Mouse (Mus musculus): ENCODE results near the gene Rin3.
A peak's percentile ranks its signal among the peaks of the same experiment; 100 is the strongest.

The Rin3 gene

DNA sequence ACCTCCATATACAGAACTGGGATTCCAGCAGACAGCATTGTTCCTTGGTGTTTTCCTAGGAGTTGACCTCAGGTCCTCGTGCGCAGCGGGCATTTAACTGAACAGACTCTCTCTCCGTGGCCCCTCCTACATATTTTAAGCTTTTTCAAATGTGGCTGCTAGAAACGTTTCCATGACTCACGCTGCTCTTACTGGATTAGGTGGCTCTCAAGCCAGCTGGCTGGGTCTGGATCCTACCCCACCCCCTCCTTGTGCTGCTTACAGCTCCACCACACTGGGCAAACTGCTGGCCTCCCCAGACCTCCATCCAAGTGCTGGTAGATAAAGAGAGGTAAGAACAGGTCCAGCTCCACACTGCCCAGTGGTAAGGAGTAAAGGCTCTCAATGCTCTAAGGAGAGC is 139.2 kb downstream of the Rin3 start:
- DNase-seq (ENCODE audit: low read depth, low spot score): no peak

DNA sequence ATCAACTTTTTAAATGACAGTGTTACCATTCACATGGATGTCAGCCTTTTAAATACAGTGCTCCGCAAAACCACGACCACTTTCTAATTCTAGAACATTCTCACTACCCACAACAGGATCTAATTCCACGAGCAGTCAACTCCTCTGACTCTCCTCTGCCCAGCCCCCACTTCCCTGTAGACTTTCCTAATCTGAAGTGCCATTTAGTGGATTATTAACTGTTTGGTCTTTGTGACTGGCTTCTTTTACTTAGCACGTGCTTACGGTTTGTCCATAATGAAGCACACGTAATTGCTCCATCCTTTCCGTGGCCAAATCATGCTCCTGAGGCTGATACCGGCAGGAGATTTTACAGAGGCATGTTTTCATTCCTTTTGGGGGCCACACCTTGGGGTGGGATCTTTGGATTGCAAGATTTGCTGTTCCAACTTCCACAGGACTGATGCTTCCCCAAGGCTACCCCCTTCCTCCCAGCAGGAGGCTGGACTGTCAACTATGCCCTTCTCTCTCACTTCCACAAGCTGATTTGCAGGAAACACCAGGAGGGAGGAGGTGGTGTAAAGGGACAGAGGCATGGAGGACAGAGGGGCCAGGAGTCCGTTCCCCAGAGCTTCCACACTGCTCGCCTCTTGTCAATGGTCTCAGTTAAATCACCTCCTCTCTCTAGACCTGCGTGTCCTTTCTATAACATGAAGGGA is 139.9 kb downstream of the Rin3 start:
- no peak for DNase-seq (ENCODE audit: low read depth, low spot score)

DNA sequence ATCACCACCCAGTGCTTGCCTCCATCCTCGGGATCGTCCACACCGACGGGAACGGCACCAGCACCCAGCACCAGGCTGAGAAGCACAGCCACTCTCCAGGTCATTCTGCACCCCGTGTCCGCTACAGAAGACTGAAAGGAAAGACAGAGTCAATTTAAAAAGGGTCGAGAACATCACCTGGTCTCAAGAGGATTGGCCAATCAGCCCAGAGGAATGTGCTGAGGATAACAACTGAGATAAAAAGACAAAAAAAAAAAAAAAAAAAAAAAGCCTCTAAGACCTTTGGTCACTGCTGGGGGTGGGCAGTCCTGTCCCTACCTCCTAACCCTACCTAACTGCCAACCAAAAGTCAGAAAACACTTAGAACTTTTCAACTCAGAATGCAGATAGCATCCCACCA is 140.8 kb downstream of the Rin3 start:
- DNase-seq (ENCODE audit: low read depth, low spot score): no peak

DNA sequence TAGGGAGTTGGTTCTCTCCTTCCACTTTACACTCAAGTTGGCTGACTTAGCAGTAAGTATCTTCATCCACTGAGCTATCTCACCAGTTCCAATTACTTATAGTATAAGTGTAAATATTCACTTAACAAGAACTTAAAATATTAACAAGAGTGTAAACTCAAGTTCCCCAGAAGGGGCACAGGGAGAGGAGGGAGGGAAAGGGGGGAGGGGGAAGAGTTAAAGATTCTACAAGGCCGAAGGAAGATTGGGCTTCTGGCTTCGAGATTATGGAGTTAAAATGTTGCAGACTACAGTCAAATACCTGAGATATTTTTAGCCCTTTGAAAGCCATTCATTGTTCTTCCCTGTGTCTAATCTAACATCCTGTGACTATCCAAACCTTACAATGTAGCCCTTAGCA is 141.6 kb downstream of the Rin3 start:
- no peak for DNase-seq (ENCODE audit: low read depth, low spot score)

DNA sequence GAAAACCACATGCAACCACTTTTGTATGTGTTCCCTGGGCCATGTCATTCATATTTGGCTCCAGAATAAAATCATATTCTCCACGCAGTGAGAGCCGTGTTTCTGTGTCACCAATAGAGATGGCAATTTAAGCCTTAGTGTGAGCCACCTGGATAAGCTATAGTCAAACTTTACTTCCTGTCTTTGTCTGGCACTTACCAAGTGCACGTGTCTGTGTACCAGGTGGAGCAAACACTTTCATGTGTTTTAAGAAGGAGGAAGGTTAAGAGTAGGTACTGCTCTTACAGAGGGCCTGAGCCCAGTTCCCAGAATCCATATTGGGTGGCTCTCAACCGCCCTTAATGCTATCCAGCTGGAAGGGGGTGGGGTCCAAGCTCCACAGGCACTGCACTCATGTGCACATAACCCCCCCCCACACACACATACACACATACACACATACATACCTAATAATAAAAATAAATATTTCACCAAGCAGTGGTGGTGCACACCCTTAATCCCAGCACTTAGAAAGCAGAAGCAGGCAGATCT is 142.3 kb downstream of the Rin3 start:
- DNase-seq (ENCODE audit: low read depth, low spot score): peak; percentile 23

DNA sequence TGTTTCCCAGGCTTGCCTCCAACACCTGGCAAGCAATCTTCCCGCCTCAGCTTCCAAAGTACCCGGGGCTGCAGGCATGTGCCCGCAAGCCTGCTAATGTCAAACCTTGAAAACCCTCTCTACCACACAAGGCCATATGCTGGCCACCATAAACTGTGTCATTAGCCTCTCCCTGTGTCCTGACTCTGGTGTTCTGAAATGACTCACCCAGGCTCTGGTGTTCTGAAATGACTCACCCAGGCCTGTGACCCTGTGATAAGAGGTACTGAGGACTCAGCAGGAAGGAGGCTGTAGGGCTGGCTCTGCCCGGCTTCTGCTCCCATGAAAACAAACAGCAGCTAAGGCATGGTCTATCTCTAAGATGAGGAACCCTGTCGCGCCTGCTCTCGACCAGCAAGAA is 143.4 kb downstream of the Rin3 start:
- no peak for DNase-seq (ENCODE audit: low read depth, low spot score)

DNA sequence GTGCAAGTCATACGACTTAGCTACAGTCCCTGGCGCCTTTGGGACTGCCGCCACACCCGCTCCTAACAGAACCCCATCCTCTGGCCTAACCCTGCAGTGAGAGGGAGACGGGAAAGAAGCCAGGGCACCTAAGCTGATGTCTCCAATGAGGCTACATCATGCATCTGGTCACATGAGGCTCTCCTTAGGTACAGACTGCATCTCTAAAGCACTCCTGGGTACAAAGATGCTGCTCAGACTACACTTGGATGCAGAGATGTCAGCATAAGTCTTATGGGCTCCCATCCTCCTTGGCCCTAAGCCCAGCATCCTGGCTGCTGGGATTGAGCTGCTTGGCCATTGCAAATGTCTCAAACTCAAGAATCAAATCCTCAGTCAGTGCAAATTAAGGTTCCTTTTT is 146.8 kb downstream of the Rin3 start:
- no peak for DNase-seq (ENCODE audit: low read depth, low spot score)

DNA sequence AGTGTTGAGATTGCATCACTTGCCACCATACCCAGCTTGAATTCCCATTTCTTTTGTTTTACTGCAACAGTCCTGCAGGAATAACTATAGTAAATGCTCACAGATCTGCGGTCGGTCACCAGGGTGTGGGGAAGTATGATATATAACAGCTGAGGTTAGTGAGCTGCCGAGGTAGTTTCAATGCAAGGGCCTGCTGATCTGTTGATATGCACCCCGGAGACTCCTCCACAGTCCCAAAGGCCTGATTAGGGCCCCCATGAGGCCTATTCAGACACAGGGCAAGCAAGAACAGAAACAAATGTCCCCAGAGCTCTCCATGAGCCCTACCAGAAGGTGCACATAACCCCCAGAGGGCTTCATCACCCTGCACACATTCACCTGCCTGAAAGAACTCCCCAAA is 147.4 kb downstream of the Rin3 start:
- no peak for DNase-seq (ENCODE audit: low read depth, low spot score)

DNA sequence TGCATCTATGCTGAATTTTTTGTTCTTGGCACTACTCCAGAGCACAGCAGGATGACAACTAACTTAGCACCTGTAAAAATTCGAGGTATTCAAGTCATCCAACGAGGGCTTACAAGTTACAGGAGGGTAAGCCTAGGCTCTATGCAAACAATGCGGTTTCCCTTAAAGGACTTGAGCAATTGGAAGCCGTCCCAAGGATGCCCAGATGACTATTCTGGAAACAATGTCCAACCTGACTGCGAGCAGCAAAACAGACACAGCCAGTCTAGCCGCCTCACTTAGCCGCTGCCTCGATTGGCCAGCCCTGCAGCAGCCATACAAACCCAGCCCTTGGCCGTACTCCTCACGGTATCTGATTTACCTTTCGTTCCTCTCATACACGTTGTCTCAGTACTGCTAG is 149.4 kb downstream of the Rin3 start:
- DNase-seq (ENCODE audit: low read depth, low spot score): no peak

DNA sequence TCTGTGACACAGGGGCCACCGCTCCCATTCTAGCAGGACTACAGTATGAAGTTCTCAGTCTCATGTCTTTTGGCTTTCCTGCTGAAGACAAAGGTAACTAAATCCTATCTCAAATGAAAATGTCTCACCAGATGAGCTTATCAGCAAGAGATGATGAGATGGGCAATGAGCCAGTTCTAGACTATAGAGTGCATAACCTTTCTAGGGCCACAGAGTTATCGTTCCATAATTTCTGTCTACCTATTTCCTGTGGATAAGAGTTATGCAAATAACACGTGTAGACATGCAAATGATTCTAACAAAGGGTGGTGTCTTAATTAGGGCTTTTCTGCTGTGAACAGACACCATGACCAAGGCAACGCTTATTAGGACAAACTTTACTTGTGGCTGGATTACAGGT is 151.3 kb downstream of the Rin3 start:
- DNase-seq (ENCODE audit: low read depth, low spot score): no peak

DNA sequence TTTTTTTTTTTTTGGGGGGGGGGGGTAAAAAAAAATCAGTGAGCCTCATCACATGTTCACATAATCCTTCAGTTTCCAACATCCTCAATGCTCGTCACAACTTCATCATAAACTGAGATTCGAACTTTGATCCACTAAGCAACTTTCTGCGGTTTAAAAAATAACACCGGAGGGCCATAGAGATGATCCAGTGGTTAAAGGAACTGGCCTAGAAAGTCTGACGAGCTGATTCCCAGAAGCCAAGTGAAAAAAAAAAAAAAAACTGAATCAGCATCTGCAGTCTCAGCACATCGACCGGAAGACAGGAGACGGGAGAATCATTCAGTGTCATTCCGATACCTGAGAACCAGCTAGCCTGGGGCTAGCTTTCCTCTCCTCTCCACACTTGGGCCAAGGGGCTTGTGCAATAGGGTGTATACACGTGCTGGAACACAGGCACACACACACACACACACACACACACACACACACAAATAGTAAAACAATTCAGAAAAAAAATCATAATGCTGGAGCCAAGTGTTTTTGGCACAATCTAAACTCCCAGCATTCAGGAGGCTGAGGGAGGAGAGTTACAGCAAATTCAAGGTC is 154.2 kb downstream of the Rin3 start:
- DNase-seq (ENCODE audit: low read depth, low spot score): no peak

DNA sequence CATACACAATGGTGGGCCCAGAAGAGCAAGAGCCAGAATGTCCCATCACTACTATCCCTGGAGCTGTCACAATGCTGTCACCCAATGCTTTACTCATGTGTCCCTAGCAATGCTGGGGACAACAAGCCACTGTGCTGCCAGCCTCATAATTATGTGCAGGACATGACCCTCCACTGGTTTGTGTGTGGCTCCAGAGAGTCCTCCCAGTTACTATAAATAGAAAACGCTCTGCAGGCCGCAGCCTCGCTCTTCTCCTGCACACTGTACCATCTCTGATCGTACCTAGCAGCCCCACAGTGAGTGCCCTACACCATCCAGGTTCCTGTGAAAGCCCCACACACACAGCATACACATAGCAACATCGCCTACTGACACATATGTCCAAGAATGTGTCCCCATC is 155.1 kb downstream of the Rin3 start:
- no peak for DNase-seq (ENCODE audit: low read depth, low spot score)

DNA sequence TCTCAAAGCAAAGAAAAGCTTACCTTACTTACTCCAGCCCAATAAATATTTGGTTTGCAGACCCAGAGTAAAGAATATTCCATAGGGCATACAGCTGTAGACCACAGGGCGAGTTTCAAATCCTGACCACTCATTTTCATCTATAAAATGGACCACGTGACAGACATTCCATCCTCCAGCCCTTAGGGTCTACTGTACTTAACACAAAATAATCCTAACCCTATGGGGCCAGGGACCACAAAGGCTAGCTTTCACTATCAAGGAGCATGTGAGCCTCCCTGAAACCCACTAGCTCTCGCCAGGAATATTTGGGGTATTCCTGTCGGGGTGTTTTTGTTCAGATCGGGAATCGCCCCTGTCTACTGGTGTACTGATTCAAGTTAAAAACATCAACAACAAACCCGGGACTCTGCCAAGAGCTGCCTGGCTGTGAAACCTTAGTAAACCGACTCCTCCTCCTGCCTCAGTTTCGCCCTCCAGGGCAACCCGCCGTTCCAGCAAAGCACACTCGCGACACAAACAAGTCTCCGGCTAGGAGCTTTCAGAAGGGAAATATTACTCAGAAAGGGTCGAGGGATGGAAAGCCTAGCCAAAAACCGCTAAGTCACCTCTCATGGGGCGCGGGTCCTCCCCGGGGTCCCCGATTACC is 156.3 kb downstream of the Rin3 start:
- DNase-seq (ENCODE audit: low read depth, low spot score): no peak

DNA sequence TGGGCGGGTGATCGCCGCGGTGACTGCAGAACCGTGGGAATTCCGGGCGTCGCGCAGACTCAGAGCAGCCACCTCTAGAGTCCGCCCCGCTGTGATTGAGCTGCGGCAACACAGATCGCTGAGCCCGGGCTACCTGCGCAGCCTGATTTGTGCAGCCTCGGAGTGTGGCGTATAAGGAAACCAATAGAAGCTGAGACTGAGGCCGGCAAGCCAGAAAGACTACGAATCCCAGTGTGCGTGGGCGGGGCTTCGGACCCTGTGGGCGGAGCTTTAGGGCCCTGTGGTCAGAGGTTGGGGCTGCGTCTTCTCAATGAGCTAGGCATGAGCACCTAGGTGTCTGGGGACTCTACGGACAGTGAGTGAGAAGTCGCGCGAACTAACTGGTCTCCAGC is 156.8 kb downstream of the Rin3 start, which contains the start of gene Lgmn:
TSS of gene Lgmn (minus strand) at position 182 of the 392 bp plus-strand sequence.
- peak; percentile 97 for DNase-seq (ENCODE audit: low read depth, low spot score)
